Mouse (Mus musculus): ENCODE results near the gene Map4k4. TPM values are rescaled to one million over a fixed set of nuclear protein-coding genes. Genes with fewer than 3 reads are reported as not detected.

The Map4k4 gene
- total RNA-seq, 2 experiments from 2014 or later, result 155 to 174 TPM

- no peak for DNase-seq (ENCODE audit: low spot score)
- intact Hi-C loops (cut with DNase I), result loop anchor here (5.0 kb wide), 2 partner anchors 73 to 208 kb away; no protein-coding TSS in a partner anchor
These were observed 5.6 kb upstream of the Map4k4 start for GRCm38 (mm10) chr1:39895097-39895496.

- intact Hi-C loops (cut with DNase I), result loop anchor here (5.0 kb wide), 2 partner anchors 73 to 208 kb away; no protein-coding TSS in a partner anchor
These were observed 5.2 kb upstream of the Map4k4 start for GRCm38 (mm10) chr1:39895506-39895905.

GRCm38 (mm10) chr1:39896581-39896980 lies 4.1 kb upstream of the Map4k4 start:
- intact Hi-C loops (cut with DNase I), result loop anchor here (5.0 kb wide), 2 partner anchors 74 to 209 kb away; no protein-coding TSS in a partner anchor
- no peak for DNase-seq (ENCODE audit: low spot score)

More at GRCm38 (mm10) chr1:39895506-39895905, 5.2 kb upstream of the Map4k4 start:
- DNase-seq (ENCODE audit: low spot score), result no peak

GRCm38 (mm10) chr1:39898686-39899085 lies 2.0 kb upstream of the Map4k4 start:
- intact Hi-C loops (cut with DNase I), result loop anchor here (2.0 to 5.0 kb wide), 3 partner anchors 30 to 211 kb away; no protein-coding TSS in a partner anchor
- DNase-seq (ENCODE audit: low spot score), result no peak

GRCm38 (mm10) chr1:39901063-39901811 lies 524 bp downstream of the Map4k4 start:
- intact Hi-C loops (cut with DNase I), result loop anchor here (5.0 kb wide), 1 partner anchor 36 kb away; no protein-coding TSS in a partner anchor

GRCm38 (mm10) chr1:39901851-39902703 lies 1.4 kb downstream of the Map4k4 start:
- intact Hi-C loops (cut with DNase I), result loop anchor here (5.0 kb wide), 1 partner anchor 35 kb away; no protein-coding TSS in a partner anchor

More at GRCm38 (mm10) chr1:39901063-39901811, 524 bp downstream of the Map4k4 start:
- DNase-seq (ENCODE audit: low spot score), result peak; percentile 40

GRCm38 (mm10) chr1:39902704-39903151 lies 2.0 kb downstream of the Map4k4 start:
- peak; percentile 57 for DNase-seq (ENCODE audit: low spot score)
- intact Hi-C loops (cut with DNase I), result loop anchor here (5.0 kb wide), 1 partner anchor 35 kb away; no protein-coding TSS in a partner anchor

More at GRCm38 (mm10) chr1:39901851-39902703, 1.4 kb downstream of the Map4k4 start:
- DNase-seq (ENCODE audit: low spot score), result no peak

GRCm38 (mm10) chr1:39904720-39905119 lies 4.0 kb downstream of the Map4k4 start:
- DNase-seq (ENCODE audit: low spot score), result no peak
- intact Hi-C loops (cut with DNase I), result loop anchor here (5.0 kb wide), 1 partner anchor 33 kb away; no protein-coding TSS in a partner anchor

- intact Hi-C loops (cut with DNase I), result no loop called here
- no peak for DNase-seq (ENCODE audit: low spot score)
These were observed 6.2 kb downstream of the Map4k4 start for GRCm38 (mm10) chr1:39906921-39907320.

GRCm38 (mm10) chr1:39908976-39909375 lies 8.3 kb downstream of the Map4k4 start:
- intact Hi-C loops (cut with DNase I), result no loop called here
- DNase-seq (ENCODE audit: low spot score), result no peak

GRCm38 (mm10) chr1:39911446-39911845 lies 10.7 kb downstream of the Map4k4 start:
- intact Hi-C loops (cut with DNase I), result loop anchor here (5.0 kb wide), 1 partner anchor 66 kb away; no protein-coding TSS in a partner anchor
- DNase-seq (ENCODE audit: low spot score), result no peak

- DNase-seq (ENCODE audit: low spot score), result no peak
- intact Hi-C loops (cut with DNase I), result loop anchor here (5.0 kb wide), 1 partner anchor 64 kb away; no protein-coding TSS in a partner anchor
These were observed 12.5 kb downstream of the Map4k4 start for GRCm38 (mm10) chr1:39913256-39913655.

GRCm38 (mm10) chr1:39916144-39916543 lies 15.4 kb downstream of the Map4k4 start:
- DNase-seq (ENCODE audit: low spot score), result no peak
- intact Hi-C loops (cut with DNase I), result no loop called here

- no peak for DNase-seq (ENCODE audit: low spot score)
- intact Hi-C loops (cut with DNase I), result no loop called here
These were observed 17.3 kb downstream of the Map4k4 start for GRCm38 (mm10) chr1:39917855-39918516.

- intact Hi-C loops (cut with DNase I), result no loop called here
- DNase-seq (ENCODE audit: low spot score), result no peak
These were observed 17.9 kb downstream of the Map4k4 start for GRCm38 (mm10) chr1:39918517-39919115.

- intact Hi-C loops (cut with DNase I), result no loop called here
- no peak for DNase-seq (ENCODE audit: low spot score)
These were observed 19.9 kb downstream of the Map4k4 start for GRCm38 (mm10) chr1:39920616-39921015.

- no peak for DNase-seq (ENCODE audit: low spot score)
- intact Hi-C loops (cut with DNase I), result no loop called here
These were observed 21.3 kb downstream of the Map4k4 start for GRCm38 (mm10) chr1:39921996-39922395.

- peak; percentile 41 for DNase-seq (ENCODE audit: low spot score)
- intact Hi-C loops (cut with DNase I), result no loop called here
These were observed 22.0 kb downstream of the Map4k4 start for GRCm38 (mm10) chr1:39922714-39923113.
